Mouse (Mus musculus) CH12.LX (cell line): ENCODE measurements around the gene Rab25. TPM values are rescaled to one million over a fixed set of nuclear protein-coding genes. Genes with fewer than 3 reads are reported as not detected.
A peak's percentile ranks its signal among the peaks of the same experiment; 100 is the strongest.

Experiments
- DNase-seq: peaks from one replicate; pipeline ENCODE4 v3.0.0-alpha.2; 2013; ENCODE audit errors: extremely low read depth
- H3K27ac ChIP-seq: 2 replicates; pipeline ENCODE4 v1.5.1; 2012; ENCODE audit warnings: low read depth, mild to moderate bottlenecking, control low read depth, moderate library complexity; ENCODE audit not compliant: insufficient read depth
- H3K27me3 ChIP-seq: replicated peaks from 2 replicates; pipeline ENCODE3; 2012; ENCODE audit warnings: inconsistent platforms
- H3K36me3 ChIP-seq, 2 experiments: replicated peaks in 1 of 2; 2 replicates each; pipeline versions ENCODE3 to v1.6.1; 2012; ENCODE audit warnings: inconsistent platforms in 1 of 2, low read length in 1 of 2, mild to moderate bottlenecking in 1 of 2, mixed read lengths in 1 of 2, moderate library complexity in 1 of 2; ENCODE audit not compliant: control insufficient read depth in 1 of 2, insufficient read depth in 1 of 2
- H3K4me1 ChIP-seq, 2 experiments: 2 replicates each; pipeline ENCODE4 v1.6.1; 2012; ENCODE audit warnings: inconsistent platforms in 1 of 2, moderate library complexity in 1 of 2; ENCODE audit not compliant: insufficient read depth in 2 of 2, control insufficient read depth in 1 of 2
- H3K4me2 ChIP-seq: 2 replicates; pipeline ENCODE4 v1.6.1; 2012; ENCODE audit warnings: low read depth, mild to moderate bottlenecking, control low read depth; ENCODE audit not compliant: poor library complexity, insufficient read depth, severe bottlenecking
- H3K4me3 ChIP-seq, 3 experiments: fragments of 150-350 bp in 1 of 3; sonication (generic) in 1 of 3; replicated peaks in 1 of 3; 2 replicates each; pipeline versions ENCODE3 to v1.5.1; 2011 to 2012; ENCODE audit warnings: low read depth in 2 of 3, low read length in 2 of 3, mild to moderate bottlenecking in 2 of 3, moderate library complexity in 2 of 3, control low read depth in 1 of 3, improper control_type of control experiment in 1 of 3, inconsistent platforms in 1 of 3, mixed read lengths in 1 of 3; ENCODE audit not compliant: poor library complexity in 1 of 3
- H3K79me2 ChIP-seq: replicated peaks from 2 replicates; pipeline ENCODE4 v1.6.1; 2012; ENCODE audit warnings: mild to moderate bottlenecking, moderate library complexity; ENCODE audit not compliant: control insufficient read depth, poor library complexity, insufficient read depth, severe bottlenecking; ENCODE audit errors: extremely low read depth
- H3K9ac ChIP-seq: 2 replicates; pipeline ENCODE4 v1.6.1; 2012; ENCODE audit warnings: low read depth, mild to moderate bottlenecking, control low read depth, moderate library complexity; ENCODE audit not compliant: insufficient read depth
- H3K9me3 ChIP-seq: replicated peaks from 2 replicates; pipeline ENCODE3; 2012; ENCODE audit warnings: low read length, inconsistent platforms, mixed read lengths
- IRF4 ChIP-seq: IDR thresholded peaks from 2 replicates; pipeline ENCODE4 v1.6.1; 2014; ENCODE audit warnings: low read depth, mild to moderate bottlenecking, inconsistent platforms, low read length, improper control_type of control experiment
- JUN ChIP-seq: IDR thresholded peaks from 2 replicates; pipeline ENCODE4 v1.6.1; 2011; ENCODE audit warnings: low read depth, mild to moderate bottlenecking, low read length, improper control_type of control experiment, moderate library complexity; ENCODE audit not compliant: insufficient read depth
- MAX ChIP-seq: IDR thresholded peaks from 2 replicates; pipeline ENCODE4 v1.6.1; 2011; ENCODE audit warnings: low read length, improper control_type of control experiment
- MAZ ChIP-seq: IDR thresholded peaks from 2 replicates; pipeline ENCODE4 v1.6.1; 2012; ENCODE audit warnings: low read depth, mild to moderate bottlenecking, inconsistent platforms, low read length, improper control_type of control experiment, moderate library complexity
- MXI1 ChIP-seq: IDR thresholded peaks from 2 replicates; pipeline ENCODE4 v1.6.1; 2011; ENCODE audit warnings: mild to moderate bottlenecking, low read depth, low read length, improper control_type of control experiment
- MYC ChIP-seq: IDR thresholded peaks from 2 replicates; pipeline ENCODE4 v1.6.1; 2011; ENCODE audit warnings: low read depth, mild to moderate bottlenecking, improper control_type of control experiment, low read length
- SIN3A ChIP-seq: IDR thresholded peaks from 2 replicates; pipeline ENCODE4 v1.6.1; 2012; ENCODE audit warnings: low read length, improper control_type of control experiment, inconsistent platforms
- UBTF ChIP-seq: IDR thresholded peaks from 2 replicates; pipeline ENCODE4 v1.6.1; 2012; ENCODE audit warnings: low read depth, mild to moderate bottlenecking, inconsistent platforms, low read length, improper control_type of control experiment, moderate library complexity
- dilution Hi-C: fragments of 300-500 bp; cut with MboI; formaldehyde crosslinking; loops from 2 replicates; pipeline ENCODE4 v1.14.3; 2020; ENCODE audit warnings: low sequenced_read_pairs; ENCODE audit not compliant: extremely low pct_unique_long_range_greater_than_20kb, extremely low pct_ligation_motif_present
- in situ Hi-C: fragments of 300-500 bp; cut with MboI; formaldehyde crosslinking; loops from 3 replicates; pipeline ENCODE4 v1.14.3; 2019; ENCODE audit warnings: low sequenced_read_pairs, low pct_ligation_motif_present, low pct_unique_long_range_greater_than_20kb, mixed read lengths
- polyA plus RNA-seq: library from polyadenylated mRNA; unstranded; fragments of >175 nt; gene quantifications from 2 replicates; pipeline ENCODE4 v1.2.1, GENCODE M21; 2012; ENCODE audit warnings: low read depth; ENCODE audit not compliant: insufficient read length
- total RNA-seq, 2 experiments: library from RNA; depleted of rRNA; stranded (reverse); fragments of 300-350 nt in 1 of 2; fragments of >200 nt in 1 of 2; gene quantifications; 2 replicates each; pipeline ENCODE4 v1.2.3; 2012 to 2014

Rab25 gene
- total and polyA plus RNA-seq, 3 experiments: 0.79 to 4.1 (median 1.8) TPM

GRCm38 (mm10) chr3:88532689-88533511 lies 15.2 kb downstream of the Rab25 start:
- Histone ChIP-seq H3K4me1 (peaks cover 16 to 41% of the 10 kb centered on the region in 2 experiments), H3K27ac (no peak overlapping the region), H3K4me3 (peak overlapping the region; percentile 40 to 84 (median 79)), H3K27me3 (peaks cover 9% of the 10 kb centered on the region), H3K9me3 (no peaks in the 10 kb centered on the region), H3K4me2 (peak overlapping the region; percentile 90), H3K79me2 (no peaks in the 10 kb centered on the region), H3K9ac (peak overlapping the region; percentile 95), H3K36me3 (peaks cover 13 to 28% of the 10 kb centered on the region in 2 experiments)
- dilution Hi-C loops: no loop called here
- in situ Hi-C loops: no loop called here
- TF ChIP-seq MAZ (no peak), MXI1 (peak; percentile 85), MYC (0 out of 2 replicates have a peak, but pooled peaks have one; percentile 34), SIN3A (peak; percentile 35; the same call in 1 of the 2 replicates), JUN (no peak), UBTF (no peak), MAX (peak; percentile 64; the same call in 1 of the 2 replicates), IRF4 (no peak)
- no peak for DNase-seq

- dilution Hi-C loops (no loop called here), in situ Hi-C loops (no loop called here)
- Histone ChIP-seq H3K27ac (peak within 1 kb of the TSS; percentile 26; the same call in 1 of the 2 replicates), H3K4me2 (peak within 1 kb of the TSS; percentile 90), H3K79me2 (no peaks in the 10 kb centered on the region), H3K9ac (peak within 1 kb of the TSS; percentile 95), H3K9me3 (no peaks in the 10 kb centered on the region), H3K27me3 (peaks cover 9% of the 10 kb centered on the region), H3K36me3 (peaks cover 11 to 30% of the 10 kb centered on the region in 2 experiments), H3K4me3 (peak within 1 kb of the TSS; percentile 59 to 84 (median 79)), H3K4me1 (peaks cover 20 to 47% of the 10 kb centered on the region in 2 experiments)
- no peak for DNase-seq
- TF ChIP-seq IRF4: no peak
- 0 out of 2 replicates have a peak, but pooled peaks have one; percentile 14 for TF ChIP-seq MAZ
Observed at GRCm38 (mm10) chr3:88532299-88532674, 15.8 kb downstream of the Rab25 start, which contains the start of gene Mex3a. Gene Mex3a, plus strand, starts transcription at chr3:88532395.
